Mouse (Mus musculus) limb, embryonic 13.5 days (tissue): ENCODE measurements around the gene Col13a1. TPM values are rescaled to one million over a fixed set of nuclear protein-coding genes. Genes with fewer than 3 reads are reported as not detected.

Experiments used
- ATAC-seq: fragments of 200-750 bp; cut with Nextera tagmentation; 2 replicates; pipeline ENCODE4 v1.8.0; 2017; ENCODE audit warnings: low read depth, moderate number of reproducible peaks, moderate TSS enrichment; ENCODE audit not compliant: low FRiP score
- H3K27ac ChIP-seq: fragments of 300-500 bp; sonication (generic); 2 replicates; pipeline ENCODE4 v1.5.1; 2015; ENCODE audit warnings: inconsistent platforms, mild to moderate bottlenecking, moderate library complexity
- H3K27me3 ChIP-seq: fragments of 300-500 bp; sonication (generic); 2 replicates; pipeline ENCODE4 v1.6.1; 2015; ENCODE audit warnings: mild to moderate bottlenecking, inconsistent platforms
- H3K36me3 ChIP-seq: fragments of 300-500 bp; sonication (generic); 2 replicates; pipeline ENCODE4 v1.6.1; 2015; ENCODE audit warnings: inconsistent platforms, mild to moderate bottlenecking, moderate library complexity
- H3K4me1 ChIP-seq: fragments of 300-500 bp; sonication (generic); 2 replicates; pipeline ENCODE4 v1.6.1; 2015; ENCODE audit warnings: inconsistent platforms
- H3K4me2 ChIP-seq: fragments of 300-500 bp; sonication (generic); replicated peaks from 2 replicates; pipeline ENCODE4 v1.6.1; 2015; ENCODE audit warnings: inconsistent platforms, mild to moderate bottlenecking, moderate library complexity
- H3K4me3 ChIP-seq: fragments of 300-500 bp; sonication (generic); 2 replicates; pipeline ENCODE4 v1.5.1; 2015; ENCODE audit warnings: moderate library complexity, mild to moderate bottlenecking, inconsistent platforms
- H3K9ac ChIP-seq: fragments of 300-500 bp; sonication (generic); 2 replicates; pipeline ENCODE4 v1.6.1; 2015; ENCODE audit warnings: mild to moderate bottlenecking, inconsistent platforms
- H3K9me3 ChIP-seq: fragments of 300-500 bp; sonication (generic); 2 replicates; pipeline ENCODE4 v1.6.1; 2016; ENCODE audit warnings: inconsistent platforms
- WGBS: fragments of 180-500 bp; shearing (Covaris S2); methylation state at CpG from one replicate; pipeline ENCODE4 v1.1.7; 2015; 5-methylcytosine and 5-hydroxymethylcytosine counted together
- polyA plus RNA-seq: library from polyadenylated mRNA; unstranded; fragments of >200 nt; fragmentation: Nextera tagmentation; extraction: Ambion mirVana; gene quantifications from 2 replicates; pipeline ENCODE4 v1.2.1, GENCODE M21; 2015

The Col13a1 gene
- polyA plus RNA-seq, 1 experiment from 2014 or later, result 4.6 TPM

DNA sequence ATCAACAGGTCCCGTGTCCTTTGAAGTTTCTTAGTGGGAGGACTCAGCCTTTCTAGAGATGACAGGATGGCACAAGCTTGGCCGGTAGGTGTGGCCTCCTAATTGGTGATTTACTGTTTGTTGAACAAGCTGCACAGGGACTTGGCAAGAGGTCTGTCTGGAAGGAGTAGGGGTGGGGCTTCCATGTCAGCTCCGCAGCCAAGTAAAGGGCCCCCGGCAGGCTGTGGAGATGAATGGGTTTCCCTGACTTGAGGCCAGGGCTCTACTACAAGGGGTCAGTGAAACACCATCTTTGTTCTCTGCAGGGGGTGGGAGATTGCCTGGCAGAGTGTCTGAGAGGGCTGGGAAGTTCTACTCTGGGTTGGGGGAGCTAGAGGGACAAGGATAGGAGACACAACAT, 99.5 kb downstream of the Col13a1 start:
- Histone ChIP-seq H3K9ac (no peak overlapping the region), H3K4me1 (peaks cover 33% of the 10 kb centered on the region), H3K36me3 (no peaks in the 10 kb centered on the region), H3K27ac (no peak overlapping the region), H3K4me3 (no peak overlapping the region), H3K9me3 (peaks cover 5% of the 10 kb centered on the region; the same call in 1 of the 2 replicates), H3K27me3 (peaks cover 3% of the 10 kb centered on the region; the same call in 1 of the 2 replicates), H3K4me2 (no peak overlapping the region)
- no peak for ATAC-seq
- WGBS, result 12% methylated on average over 4 of the region's 4 CpGs

DNA sequence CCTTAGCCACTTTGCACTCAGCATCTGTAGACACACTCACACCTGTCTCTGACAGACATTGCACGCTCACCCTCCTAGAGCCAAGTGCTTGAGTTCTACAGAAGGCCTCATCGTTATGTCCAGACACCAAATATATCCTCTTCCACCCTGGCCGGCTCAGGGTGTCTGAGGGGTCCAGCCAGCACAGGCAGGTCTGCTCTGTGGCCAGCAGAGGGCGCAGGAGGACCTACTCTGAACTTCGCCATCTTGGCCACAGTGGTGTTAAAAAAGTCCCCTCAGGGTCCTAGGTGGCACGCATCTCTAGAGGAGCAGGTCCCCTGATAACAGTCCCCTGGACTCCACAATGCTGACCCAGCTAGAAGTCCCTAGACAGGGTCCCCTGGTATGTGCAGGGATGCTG, 101.1 kb downstream of the Col13a1 start:
- 0 out of 2 replicates have a peak, but pooled peaks have one; percentile 29 for ATAC-seq
- H3K36me3 ChIP-seq, result no peaks in the 10 kb centered on the region
- peaks cover 3% of the 10 kb centered on the region; the same call in 1 of the 2 replicates for H3K27me3 ChIP-seq
- H3K9me3 ChIP-seq, result no peaks in the 10 kb centered on the region
- peak overlapping the region; percentile 34 for H3K4me2 ChIP-seq
- peaks cover 27% of the 10 kb centered on the region for H3K4me1 ChIP-seq
- 9% methylated on average over 6 of the region's 6 CpGs for WGBS
- no peak overlapping the region for H3K27ac ChIP-seq
- no peak overlapping the region for H3K9ac ChIP-seq
- no peak overlapping the region for H3K4me3 ChIP-seq

DNA sequence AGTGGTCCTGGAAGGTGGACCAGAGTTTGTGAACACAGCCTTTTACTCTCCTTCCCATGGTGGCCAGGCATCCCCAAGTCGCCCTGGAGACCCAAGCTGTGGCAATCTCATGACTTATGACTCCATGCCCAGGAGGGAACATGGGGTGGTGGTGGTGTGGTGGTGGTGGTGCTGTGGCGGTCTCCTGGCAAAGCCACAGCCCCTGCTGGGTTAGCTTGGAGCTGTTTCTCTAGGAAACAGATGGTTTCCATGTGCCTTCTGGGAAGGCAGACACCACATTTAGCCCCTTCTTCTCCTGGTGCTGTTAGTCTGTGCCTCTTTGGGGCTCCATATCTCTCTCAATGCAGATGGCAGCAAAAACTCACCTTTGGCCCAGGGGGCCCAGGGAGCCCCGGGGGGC, 109.1 kb downstream of the Col13a1 start:
- Histone ChIP-seq H3K4me2 (no peak overlapping the region), H3K9ac (no peak overlapping the region), H3K9me3 (no peaks in the 10 kb centered on the region; the same call in 1 of the 2 replicates), H3K27ac (no peak overlapping the region), H3K27me3 (no peaks in the 10 kb centered on the region), H3K4me1 (peaks cover 10% of the 10 kb centered on the region; the same call in 1 of the 2 replicates), H3K36me3 (no peaks in the 10 kb centered on the region), H3K4me3 (no peak overlapping the region)
- WGBS, result 79% methylated on average over 3 of the region's 3 CpGs
- ATAC-seq, result no peak

- H3K27me3 ChIP-seq, result no peaks in the 10 kb centered on the region
- peak; percentile 61 for ATAC-seq
- no peak overlapping the region for H3K4me3 ChIP-seq
- peaks cover 10% of the 10 kb centered on the region; the same call in 1 of the 2 replicates for H3K4me1 ChIP-seq
- peak overlapping the region; percentile 28; the same call in 1 of the 2 replicates for H3K27ac ChIP-seq
- no peak overlapping the region for H3K4me2 ChIP-seq
- H3K9me3 ChIP-seq, result peaks cover 27% of the 10 kb centered on the region
- no peak overlapping the region for H3K9ac ChIP-seq
- 56% methylated on average over 11 of the region's 11 CpGs for WGBS
- H3K36me3 ChIP-seq, result peaks cover 25% of the 10 kb centered on the region
These were observed 112.8 kb downstream of the Col13a1 start for GRCm38 (mm10) chr10:61866045-61866580.

DNA sequence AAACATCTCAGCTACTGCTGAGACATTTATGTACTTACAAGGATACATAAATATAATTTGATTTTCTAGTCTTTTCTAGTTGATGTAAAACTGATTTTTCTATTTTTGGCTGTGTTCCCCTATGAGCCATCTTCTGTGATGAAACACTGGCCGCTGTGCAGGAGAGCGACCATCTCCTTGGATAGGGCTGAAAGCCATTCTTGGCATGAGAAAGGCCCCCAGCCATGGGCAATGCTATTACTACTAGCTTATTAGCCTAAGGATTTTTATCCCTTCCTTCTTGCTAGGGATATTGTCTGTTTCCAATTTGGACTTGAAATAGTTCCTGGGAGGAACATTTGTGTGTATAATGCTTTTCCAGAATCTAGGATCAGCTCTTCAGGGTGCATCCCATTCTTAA, 119.5 kb downstream of the Col13a1 start:
- Histone ChIP-seq H3K9me3 (peaks cover 26% of the 10 kb centered on the region), H3K9ac (no peak overlapping the region), H3K36me3 (peaks cover 24% of the 10 kb centered on the region), H3K4me3 (no peak overlapping the region), H3K27ac (no peak overlapping the region), H3K4me1 (peaks cover 10% of the 10 kb centered on the region), H3K4me2 (no peak overlapping the region), H3K27me3 (no peaks in the 10 kb centered on the region)
- 87% methylated on average over 2 of the region's 2 CpGs for WGBS
- no peak for ATAC-seq

DNA sequence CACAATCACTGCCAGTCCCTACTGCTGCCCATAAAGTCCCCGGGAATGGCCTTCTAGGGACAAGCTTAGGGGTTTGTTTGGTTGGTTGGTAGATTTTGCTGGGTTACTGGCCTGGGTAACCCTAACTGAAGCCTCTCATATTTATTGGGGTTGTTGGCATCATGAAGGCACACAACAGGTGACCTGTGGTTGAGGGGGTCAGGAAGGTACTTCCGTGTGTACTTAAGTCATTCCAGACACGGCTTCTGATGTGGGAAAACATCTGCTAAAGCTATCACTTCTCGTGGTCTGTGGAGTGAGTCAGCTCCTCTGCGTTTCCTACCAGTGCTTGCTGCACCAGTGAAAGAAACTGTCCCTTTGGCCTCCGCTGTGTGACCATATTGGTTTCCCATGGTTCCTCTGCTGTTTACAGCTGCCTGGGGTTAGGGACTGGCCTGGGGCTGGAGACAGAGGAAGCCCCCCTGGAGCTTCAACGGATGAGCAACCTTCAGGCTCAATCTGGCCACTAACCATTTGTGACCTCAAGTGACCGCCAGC, 123.7 kb downstream of the Col13a1 start:
- no peak overlapping the region for H3K27ac ChIP-seq
- peaks cover 16% of the 10 kb centered on the region for H3K4me1 ChIP-seq
- H3K9me3 ChIP-seq, result no peaks in the 10 kb centered on the region
- no peak overlapping the region for H3K9ac ChIP-seq
- no peak for ATAC-seq
- H3K36me3 ChIP-seq, result no peaks in the 10 kb centered on the region
- no peaks in the 10 kb centered on the region for H3K27me3 ChIP-seq
- WGBS, result 51% methylated on average over 8 of the region's 8 CpGs
- no peak overlapping the region for H3K4me2 ChIP-seq
- no peak overlapping the region for H3K4me3 ChIP-seq

DNA sequence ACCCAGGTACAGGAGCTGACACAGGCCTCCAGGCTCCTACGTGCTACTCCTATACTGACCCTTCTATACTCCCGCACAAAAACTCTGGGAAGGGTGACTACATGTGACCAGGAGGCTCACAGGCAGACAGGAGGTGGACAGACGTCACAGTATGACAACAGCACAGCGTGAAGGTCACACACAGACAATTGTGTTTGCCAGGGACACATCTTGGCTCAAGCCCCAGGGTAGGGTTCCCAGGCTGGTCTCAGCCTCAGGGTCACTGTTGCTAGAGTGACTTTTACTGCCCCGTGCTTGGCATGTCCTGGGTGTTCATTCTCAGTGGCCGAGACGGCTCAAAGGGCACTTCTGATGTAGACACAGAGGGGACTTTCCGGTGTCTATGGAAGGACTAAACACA, 126.1 kb downstream of the Col13a1 start:
- Histone ChIP-seq H3K4me3 (no peak overlapping the region), H3K27me3 (no peaks in the 10 kb centered on the region), H3K27ac (no peak overlapping the region), H3K9ac (no peak overlapping the region), H3K4me2 (no peak overlapping the region), H3K36me3 (no peaks in the 10 kb centered on the region), H3K4me1 (peaks cover 37% of the 10 kb centered on the region), H3K9me3 (no peaks in the 10 kb centered on the region)
- WGBS, result 87% methylated on average over 8 of the region's 8 CpGs
- ATAC-seq, result no peak

- Histone ChIP-seq H3K4me2 (no peak overlapping the region), H3K4me1 (peaks cover 21% of the 10 kb centered on the region)
- ATAC-seq, result peak; percentile 42
These were observed 130.4 kb downstream of the Col13a1 start for GRCm38 (mm10) chr10:61848553-61848952.

GRCm38 (mm10) chr10:61845476-61845875, 133.4 kb downstream of the Col13a1 start:
- no peaks in the 10 kb centered on the region for H3K36me3 ChIP-seq
- H3K9me3 ChIP-seq, result no peaks in the 10 kb centered on the region
- WGBS, result 79% methylated on average over 4 of the region's 4 CpGs
- H3K4me3 ChIP-seq, result no peak overlapping the region
- H3K27me3 ChIP-seq, result no peaks in the 10 kb centered on the region
- no peak overlapping the region for H3K9ac ChIP-seq
- no peak overlapping the region for H3K4me2 ChIP-seq
- H3K4me1 ChIP-seq, result peaks cover 21% of the 10 kb centered on the region
- no peak for ATAC-seq
- no peak overlapping the region for H3K27ac ChIP-seq

More at GRCm38 (mm10) chr10:61848553-61848952, 130.4 kb downstream of the Col13a1 start:
- 43% methylated on average over 6 of the region's 6 CpGs for WGBS
- Histone ChIP-seq H3K36me3 (no peaks in the 10 kb centered on the region), H3K9me3 (no peaks in the 10 kb centered on the region), H3K4me3 (no peak overlapping the region), H3K27ac (peak overlapping the region; percentile 40; the same call in 1 of the 2 replicates), H3K27me3 (no peaks in the 10 kb centered on the region), H3K9ac (no peak overlapping the region)

DNA sequence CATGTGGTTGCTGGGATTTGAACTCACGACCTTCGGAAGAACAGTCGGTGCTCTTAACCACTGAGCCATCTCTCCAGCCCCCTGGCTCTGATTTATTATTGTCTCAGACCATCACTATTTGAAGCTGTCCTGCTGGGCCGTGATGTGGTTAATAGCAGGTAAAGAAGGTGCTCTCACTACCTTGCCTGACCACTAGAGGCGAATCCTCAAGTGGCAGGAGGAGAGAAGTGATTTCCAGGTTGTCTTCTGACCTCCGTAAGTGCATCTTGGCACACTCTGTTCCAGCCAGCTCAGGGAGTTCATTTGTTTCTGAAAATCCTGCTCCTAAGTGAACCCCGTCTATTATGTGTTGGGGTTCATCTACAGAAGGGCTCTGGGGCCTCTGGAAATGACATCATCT, 134.4 kb downstream of the Col13a1 start:
- H3K27ac ChIP-seq, result no peak overlapping the region
- H3K9ac ChIP-seq, result no peak overlapping the region
- WGBS, result 77% methylated on average over 7 of the region's 7 CpGs
- H3K4me3 ChIP-seq, result no peak overlapping the region
- no peaks in the 10 kb centered on the region for H3K9me3 ChIP-seq
- H3K27me3 ChIP-seq, result no peaks in the 10 kb centered on the region
- H3K36me3 ChIP-seq, result no peaks in the 10 kb centered on the region
- H3K4me2 ChIP-seq, result no peak overlapping the region
- ATAC-seq, result no peak
- peaks cover 15% of the 10 kb centered on the region for H3K4me1 ChIP-seq

DNA sequence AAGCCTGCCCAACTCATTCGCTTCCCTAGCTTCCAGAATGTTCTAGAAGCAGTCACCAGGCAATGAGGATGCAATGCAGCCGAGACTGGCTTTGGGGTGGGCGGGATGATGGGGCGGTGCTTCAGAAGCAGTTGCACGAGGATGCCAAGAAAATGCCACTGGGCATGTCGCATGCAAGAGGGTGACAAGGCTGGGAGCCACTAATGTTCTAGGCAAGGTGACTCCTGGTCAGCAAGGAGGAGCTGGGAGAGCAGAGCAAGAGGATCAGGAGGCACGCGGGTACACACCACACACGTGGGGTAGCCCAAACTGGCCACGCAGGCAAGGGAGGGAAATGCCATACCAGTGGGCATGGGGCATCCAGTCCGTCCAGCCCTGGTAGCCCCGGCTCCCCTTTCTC, 136.6 kb downstream of the Col13a1 start:
- Histone ChIP-seq H3K9me3 (no peaks in the 10 kb centered on the region), H3K4me1 (peaks cover 11% of the 10 kb centered on the region; the same call in 1 of the 2 replicates), H3K9ac (no peak overlapping the region), H3K4me3 (no peak overlapping the region), H3K4me2 (no peak overlapping the region), H3K27me3 (no peaks in the 10 kb centered on the region), H3K27ac (no peak overlapping the region), H3K36me3 (no peaks in the 10 kb centered on the region)
- no peak for ATAC-seq
- WGBS, result 87% methylated on average over 12 of the region's 12 CpGs

DNA sequence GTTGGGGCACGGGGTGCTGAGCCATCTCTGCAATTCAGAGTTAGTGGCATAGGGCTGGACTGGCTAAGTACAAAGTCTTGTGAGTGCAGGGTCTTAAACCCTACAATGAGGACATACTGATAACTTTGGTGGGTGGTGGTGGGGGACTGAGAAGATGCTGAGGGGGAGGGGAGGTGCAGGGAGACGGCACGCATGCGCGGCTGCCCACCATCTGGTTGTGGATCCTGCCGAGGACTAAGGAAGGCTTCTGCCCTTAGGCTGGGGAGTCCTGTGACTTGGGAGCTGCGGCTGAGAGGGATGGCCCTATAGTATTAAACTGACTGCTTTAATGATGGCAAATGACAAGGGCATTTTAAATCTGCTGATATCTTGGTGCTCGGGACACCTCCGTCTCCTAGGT, 139.6 kb downstream of the Col13a1 start:
- Histone ChIP-seq H3K9me3 (no peaks in the 10 kb centered on the region), H3K4me2 (no peak overlapping the region), H3K9ac (no peak overlapping the region), H3K27me3 (no peaks in the 10 kb centered on the region), H3K36me3 (no peaks in the 10 kb centered on the region), H3K4me3 (no peak overlapping the region), H3K27ac (no peak overlapping the region), H3K4me1 (peaks cover 14% of the 10 kb centered on the region; the same call in 1 of the 2 replicates)
- no peak for ATAC-seq
- 48% methylated on average over 9 of the region's 9 CpGs for WGBS

GRCm38 (mm10) chr10:61838769-61839168, 140.1 kb downstream of the Col13a1 start:
- Histone ChIP-seq H3K4me3 (no peak overlapping the region), H3K4me2 (no peak overlapping the region), H3K9ac (no peak overlapping the region), H3K27me3 (no peaks in the 10 kb centered on the region), H3K9me3 (no peaks in the 10 kb centered on the region), H3K4me1 (peaks cover 14% of the 10 kb centered on the region; the same call in 1 of the 2 replicates), H3K36me3 (no peaks in the 10 kb centered on the region), H3K27ac (no peak overlapping the region)
- peak; percentile 25; the same call in 1 of the 2 replicates for ATAC-seq
- WGBS, result 2% methylated on average over 6 of the region's 6 CpGs
